Mouse (Mus musculus): Measurements from ENCODE around the gene Sf1. TPM values are rescaled to one million over a fixed set of nuclear protein-coding genes. Genes with fewer than 3 reads are reported as not detected.

The Sf1 gene
- polyA plus RNA-seq, 1 experiment: 355 TPM

- Histone ChIP-seq H3K27ac (ENCODE audit: insufficient read depth, low read length) (peak within 1 kb of the TSS; percentile 83), H3K9me3 (replicated peaks; ENCODE audit: control insufficient read depth, insufficient read depth, low read length, poor library complexity, severe bottlenecking) (no peaks in the 10 kb centered on the region), H3K4me1 (ENCODE audit: control insufficient read depth, insufficient read depth, low read length) (peaks cover 5% of the 10 kb centered on the region), H3K36me3 (ENCODE audit: control insufficient read depth, insufficient read depth, low read length, poor library complexity, severe bottlenecking) (0 out of 2 replicates have a peak, but pooled peaks cover 13% of the 10 kb centered on the region), H3K9ac (ENCODE audit: low read depth, poor library complexity, severe bottlenecking) (peak within 1 kb of the TSS; percentile 79), H3K4me3 (ENCODE audit: low read depth, low read length) (peak within 1 kb of the TSS; percentile 76), H3K27me3 (ENCODE audit: control insufficient read depth, insufficient read depth, low read length, poor library complexity, severe bottlenecking) (no peaks in the 10 kb centered on the region)
- TF ChIP-seq EP300 (IDR thresholded peaks at IDR 0.05; ENCODE audit: insufficient read depth, low read depth, low read length): no peak
- TF ChIP-seq POLR2A (IDR thresholded peaks at IDR 0.05; ENCODE audit: insufficient read depth, low read length): no peak
- no peak for TF ChIP-seq CTCF (IDR thresholded peaks at IDR 0.05; ENCODE audit: low read depth, low read length)
Observed at GRCm38 (mm10) chr19:6334673-6335457, 28.6 kb upstream of the Sf1 start, which contains the start of gene Men1. Men1 (plus strand) TSS chr19:6334979.

GRCm38 (mm10) chr19:6335458-6335827 is 28.0 kb upstream of the Sf1 start:
- Histone ChIP-seq H3K36me3 (ENCODE audit: control insufficient read depth, insufficient read depth, low read length, poor library complexity, severe bottlenecking) (0 out of 2 replicates have a peak, but pooled peaks cover 13% of the 10 kb centered on the region), H3K27me3 (ENCODE audit: control insufficient read depth, insufficient read depth, low read length, poor library complexity, severe bottlenecking) (no peaks in the 10 kb centered on the region), H3K9ac (ENCODE audit: low read depth, poor library complexity, severe bottlenecking) (peak overlapping the region; percentile 79), H3K9me3 (replicated peaks; ENCODE audit: control insufficient read depth, insufficient read depth, low read length, poor library complexity, severe bottlenecking) (no peaks in the 10 kb centered on the region), H3K27ac (ENCODE audit: insufficient read depth, low read length) (no peak overlapping the region), H3K4me1 (ENCODE audit: control insufficient read depth, insufficient read depth, low read length) (peaks cover 5% of the 10 kb centered on the region), H3K4me3 (ENCODE audit: low read depth, low read length) (peak overlapping the region; percentile 76)
- TF ChIP-seq CTCF (IDR thresholded peaks at IDR 0.05; ENCODE audit: low read depth, low read length) (no peak), POLR2A (IDR thresholded peaks at IDR 0.05; ENCODE audit: insufficient read depth, low read length) (no peak), EP300 (IDR thresholded peaks at IDR 0.05; ENCODE audit: insufficient read depth, low read depth, low read length) (no peak)

GRCm38 (mm10) chr19:6336920-6337319 is 26.6 kb upstream of the Sf1 start:
- no peak overlapping the region for H3K27ac ChIP-seq (ENCODE audit: insufficient read depth, low read length)
- no peak overlapping the region for H3K4me3 ChIP-seq (ENCODE audit: low read depth, low read length)
- no peaks in the 10 kb centered on the region for H3K27me3 ChIP-seq (ENCODE audit: control insufficient read depth, insufficient read depth, low read length, poor library complexity, severe bottlenecking)
- peaks cover 5% of the 10 kb centered on the region for H3K4me1 ChIP-seq (ENCODE audit: control insufficient read depth, insufficient read depth, low read length)
- H3K9me3 ChIP-seq (replicated peaks; ENCODE audit: control insufficient read depth, insufficient read depth, low read length, poor library complexity, severe bottlenecking): no peaks in the 10 kb centered on the region
- no peak overlapping the region for H3K9ac ChIP-seq (ENCODE audit: low read depth, poor library complexity, severe bottlenecking)
- 0 out of 2 replicates have a peak, but pooled peaks cover 13% of the 10 kb centered on the region for H3K36me3 ChIP-seq (ENCODE audit: control insufficient read depth, insufficient read depth, low read length, poor library complexity, severe bottlenecking)
- TF ChIP-seq CTCF (IDR thresholded peaks at IDR 0.05; ENCODE audit: low read depth, low read length) (no peak), EP300 (IDR thresholded peaks at IDR 0.05; ENCODE audit: insufficient read depth, low read depth, low read length) (no peak), POLR2A (IDR thresholded peaks at IDR 0.05; ENCODE audit: insufficient read depth, low read length) (no peak)

GRCm38 (mm10) chr19:6338171-6338570 is 25.3 kb upstream of the Sf1 start:
- no peak overlapping the region for H3K4me3 ChIP-seq (ENCODE audit: low read depth, low read length)
- H3K9me3 ChIP-seq (replicated peaks; ENCODE audit: control insufficient read depth, insufficient read depth, low read length, poor library complexity, severe bottlenecking): no peaks in the 10 kb centered on the region
- no peaks in the 10 kb centered on the region for H3K27me3 ChIP-seq (ENCODE audit: control insufficient read depth, insufficient read depth, low read length, poor library complexity, severe bottlenecking)
- H3K27ac ChIP-seq (ENCODE audit: insufficient read depth, low read length): no peak overlapping the region
- H3K4me1 ChIP-seq (ENCODE audit: control insufficient read depth, insufficient read depth, low read length): peaks cover 5% of the 10 kb centered on the region
- TF ChIP-seq CTCF (IDR thresholded peaks at IDR 0.05; ENCODE audit: low read depth, low read length) (no peak), POLR2A (IDR thresholded peaks at IDR 0.05; ENCODE audit: insufficient read depth, low read length) (no peak), EP300 (IDR thresholded peaks at IDR 0.05; ENCODE audit: insufficient read depth, low read depth, low read length) (no peak)
- H3K36me3 ChIP-seq (ENCODE audit: control insufficient read depth, insufficient read depth, low read length, poor library complexity, severe bottlenecking): 0 out of 2 replicates have a peak, but pooled peaks cover 13% of the 10 kb centered on the region
- H3K9ac ChIP-seq (ENCODE audit: low read depth, poor library complexity, severe bottlenecking): no peak overlapping the region

- Histone ChIP-seq H3K4me1 (ENCODE audit: control insufficient read depth, insufficient read depth, low read length) (peaks cover 5% of the 10 kb centered on the region), H3K27me3 (ENCODE audit: control insufficient read depth, insufficient read depth, low read length, poor library complexity, severe bottlenecking) (no peaks in the 10 kb centered on the region), H3K9ac (ENCODE audit: low read depth, poor library complexity, severe bottlenecking) (no peak overlapping the region), H3K36me3 (ENCODE audit: control insufficient read depth, insufficient read depth, low read length, poor library complexity, severe bottlenecking) (0 out of 2 replicates have a peak, but pooled peaks cover 13% of the 10 kb centered on the region), H3K4me3 (ENCODE audit: low read depth, low read length) (no peak overlapping the region), H3K27ac (ENCODE audit: insufficient read depth, low read length) (no peak overlapping the region), H3K9me3 (replicated peaks; ENCODE audit: control insufficient read depth, insufficient read depth, low read length, poor library complexity, severe bottlenecking) (no peaks in the 10 kb centered on the region)
- no peak for TF ChIP-seq CTCF (IDR thresholded peaks at IDR 0.05; ENCODE audit: low read depth, low read length)
- no peak for TF ChIP-seq EP300 (IDR thresholded peaks at IDR 0.05; ENCODE audit: insufficient read depth, low read depth, low read length)
- TF ChIP-seq POLR2A (IDR thresholded peaks at IDR 0.05; ENCODE audit: insufficient read depth, low read length): no peak
Observed at GRCm38 (mm10) chr19:6338716-6339115, 24.8 kb upstream of the Sf1 start.

GRCm38 (mm10) chr19:6339191-6339590 is 24.3 kb upstream of the Sf1 start:
- Histone ChIP-seq H3K27me3 (ENCODE audit: control insufficient read depth, insufficient read depth, low read length, poor library complexity, severe bottlenecking) (no peaks in the 10 kb centered on the region), H3K4me3 (ENCODE audit: low read depth, low read length) (no peak overlapping the region), H3K27ac (ENCODE audit: insufficient read depth, low read length) (no peak overlapping the region), H3K36me3 (ENCODE audit: control insufficient read depth, insufficient read depth, low read length, poor library complexity, severe bottlenecking) (0 out of 2 replicates have a peak, but pooled peaks cover 13% of the 10 kb centered on the region), H3K9me3 (replicated peaks; ENCODE audit: control insufficient read depth, insufficient read depth, low read length, poor library complexity, severe bottlenecking) (no peaks in the 10 kb centered on the region), H3K4me1 (ENCODE audit: control insufficient read depth, insufficient read depth, low read length) (peaks cover 5% of the 10 kb centered on the region), H3K9ac (ENCODE audit: low read depth, poor library complexity, severe bottlenecking) (no peak overlapping the region)
- TF ChIP-seq POLR2A (IDR thresholded peaks at IDR 0.05; ENCODE audit: insufficient read depth, low read length): no peak
- TF ChIP-seq EP300 (IDR thresholded peaks at IDR 0.05; ENCODE audit: insufficient read depth, low read depth, low read length): no peak
- no peak for TF ChIP-seq CTCF (IDR thresholded peaks at IDR 0.05; ENCODE audit: low read depth, low read length)
